Mouse (Mus musculus): Measurements from ENCODE around the gene Wdr4.

Wdr4 gene

DNA sequence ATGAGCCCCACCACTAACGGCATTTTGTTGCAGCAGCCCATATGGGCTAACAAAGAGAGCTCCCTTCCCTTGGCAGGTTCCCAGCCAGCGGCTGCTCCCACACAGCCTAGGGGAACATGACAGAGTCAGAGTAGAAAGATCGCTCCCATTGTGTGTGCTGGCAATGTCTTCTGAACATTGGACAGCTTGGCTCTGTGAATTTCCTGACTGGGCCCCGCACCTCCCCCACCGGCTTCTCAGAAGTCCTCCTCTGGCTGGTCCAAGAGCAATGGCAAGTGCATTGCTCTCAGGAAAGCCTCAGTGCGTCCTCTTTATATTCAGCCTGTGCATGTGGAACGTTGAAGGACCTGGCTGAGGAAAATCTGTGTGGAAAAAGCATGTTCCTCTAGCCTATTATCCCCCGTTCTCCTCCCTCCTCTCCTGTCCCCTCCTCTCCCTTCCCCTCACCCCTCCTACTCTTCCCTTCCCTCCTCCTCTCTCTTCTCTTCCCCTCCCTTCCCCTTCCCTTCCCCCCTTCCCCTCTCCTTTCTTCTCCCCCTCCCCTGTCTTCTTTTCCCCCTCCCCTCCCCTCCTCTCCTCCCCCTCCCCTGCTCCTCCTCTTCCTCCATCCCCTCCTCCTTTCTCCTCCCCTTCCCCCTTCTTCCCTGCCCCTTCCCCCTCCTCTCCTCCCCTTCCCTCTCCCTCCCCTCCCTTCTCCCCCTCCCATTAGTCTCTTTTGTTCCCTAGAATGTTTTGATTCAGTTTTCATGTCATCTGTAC is 16.3 kb upstream of the Wdr4 start:
- WGBS = 6% methylated on average over 8 of the region's 8 CpGs

DNA sequence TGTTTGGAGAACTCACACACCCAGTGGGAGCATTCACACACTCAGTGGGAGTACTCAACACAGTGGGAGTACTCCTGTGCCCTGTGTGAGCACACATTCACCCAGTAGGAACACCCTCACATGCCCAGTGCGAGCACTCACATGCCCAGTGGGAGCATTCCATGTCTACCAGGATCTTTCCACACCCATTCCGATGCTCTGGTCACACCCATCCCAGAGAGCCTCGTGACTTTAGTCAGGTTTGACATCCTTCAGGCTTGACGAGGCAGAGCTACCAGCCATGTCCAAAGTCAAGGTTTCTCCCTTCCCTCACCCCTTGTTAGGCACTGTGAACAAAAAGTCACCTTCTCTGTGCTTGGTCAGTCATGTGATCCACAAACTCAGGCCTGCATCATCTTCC is 15.6 kb upstream of the Wdr4 start:
- WGBS = 56% methylated on average over 4 of the region's 4 CpGs

DNA sequence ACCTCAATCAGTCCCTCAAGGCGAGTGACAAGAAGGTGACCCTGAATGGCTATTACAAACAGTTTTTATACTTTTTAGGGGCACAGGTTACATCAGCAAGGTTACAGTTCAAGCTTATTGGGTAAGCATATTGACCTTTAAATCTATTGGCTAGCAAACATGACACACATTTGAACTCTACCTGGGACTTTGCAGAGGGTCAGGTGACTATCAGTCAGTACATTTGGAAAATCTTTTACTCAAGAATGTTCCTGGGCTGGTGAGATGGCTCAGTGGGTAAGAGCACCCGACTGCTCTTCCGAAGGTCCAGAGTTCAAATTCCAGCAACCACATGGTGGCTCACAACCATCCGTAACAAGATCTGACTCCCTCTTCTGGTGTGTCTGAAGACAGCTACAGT is 12.6 kb upstream of the Wdr4 start:
- 99% methylated on average over 4 of the region's 4 CpGs for WGBS

DNA sequence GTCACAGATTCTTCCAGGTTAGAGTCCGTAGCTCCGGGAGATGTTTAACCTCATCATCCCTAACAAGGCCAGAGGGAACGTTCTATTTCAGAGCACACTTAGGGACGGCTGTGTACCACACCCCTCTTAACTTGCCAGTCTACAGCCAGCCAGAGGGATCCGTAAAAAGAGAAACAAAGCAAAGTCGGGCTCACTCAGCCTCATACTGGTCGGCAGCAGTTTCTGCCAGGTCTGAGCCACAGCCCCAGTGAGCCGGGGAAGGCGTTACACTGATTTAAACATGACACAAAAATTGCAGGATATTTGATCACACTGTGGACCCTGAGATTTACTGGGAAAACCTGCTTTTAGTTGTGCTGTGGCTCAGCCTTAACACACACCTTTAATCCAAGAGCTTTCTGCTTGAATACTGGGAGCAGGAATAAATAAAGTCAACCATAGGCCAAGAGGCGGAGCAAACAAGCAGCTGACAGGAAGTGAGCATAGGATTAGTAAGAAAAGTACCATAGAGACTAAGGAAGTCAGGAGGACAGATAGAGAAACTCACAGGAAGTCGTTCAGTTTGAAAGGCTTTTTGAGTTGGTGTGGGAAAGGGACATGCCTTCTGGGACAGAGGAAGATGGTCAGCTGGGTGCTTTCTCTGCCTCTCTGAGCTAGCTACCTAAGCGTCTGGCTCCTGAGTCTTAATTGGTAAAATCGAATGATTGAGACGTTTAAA is 11.8 kb upstream of the Wdr4 start:
- 86% methylated on average over 14 of the region's 14 CpGs for WGBS

DNA sequence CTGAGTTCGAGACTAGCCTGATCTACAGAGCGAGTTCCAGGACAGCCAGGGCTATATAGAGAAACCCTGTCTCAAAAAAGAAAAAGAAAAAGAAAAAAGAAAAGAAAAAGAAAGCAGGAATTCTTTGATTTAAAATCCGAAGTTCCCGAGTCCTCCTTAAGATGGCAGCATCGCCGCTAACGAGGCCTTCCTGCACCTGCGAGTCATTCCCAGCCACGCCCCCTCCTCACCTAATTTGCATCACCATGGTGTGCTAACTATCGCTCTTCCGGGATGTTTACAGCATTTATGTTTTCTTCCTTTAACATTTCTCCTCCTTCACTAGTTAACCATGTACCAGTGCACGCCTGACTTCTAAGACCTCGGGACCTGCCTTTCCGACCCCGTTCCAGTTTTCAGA is 9.5 kb upstream of the Wdr4 start:
- 39% methylated on average over 15 of the region's 15 CpGs for WGBS

DNA sequence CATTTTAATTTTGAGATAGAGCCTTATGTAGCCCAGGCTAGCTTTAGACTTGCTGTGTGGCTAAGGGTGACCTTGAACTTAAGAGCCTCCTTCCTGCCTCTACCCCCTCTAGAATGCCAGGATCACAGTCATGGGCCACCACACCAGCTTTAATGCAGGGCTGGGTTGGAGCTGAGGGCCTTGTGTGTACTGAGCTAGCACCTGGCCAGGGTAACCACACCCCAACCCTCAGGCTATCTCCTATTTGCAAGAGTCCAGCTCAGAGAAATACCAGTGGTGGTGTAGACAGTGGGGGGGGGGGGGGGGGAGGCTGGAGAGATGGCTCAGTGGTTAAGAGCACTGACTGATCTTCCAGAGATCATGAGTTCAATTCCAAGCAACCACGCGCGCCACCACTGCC is 6.0 kb upstream of the Wdr4 start:
- WGBS = 100% methylated on average over 3 of the region's 3 CpGs

DNA sequence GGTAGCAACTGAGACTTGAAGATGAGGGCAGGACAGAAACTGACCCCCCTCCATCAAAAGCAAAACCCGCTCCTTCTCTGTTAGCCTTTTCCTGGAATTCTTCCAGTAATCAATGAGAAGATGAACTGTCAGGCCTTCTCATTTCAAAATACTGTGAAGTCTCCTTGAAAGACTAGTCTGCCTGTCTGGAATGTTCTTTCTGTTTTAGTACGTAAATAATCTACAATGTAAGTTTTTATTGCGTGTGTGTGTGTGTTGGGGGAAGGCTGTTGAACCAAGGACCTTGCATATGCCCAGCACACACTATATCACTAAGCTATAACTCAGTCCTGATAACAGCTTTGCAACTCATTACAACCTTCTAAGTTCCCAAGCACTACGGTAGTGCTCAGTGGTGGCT is 5.3 kb upstream of the Wdr4 start:
- 86% methylated on average over 4 of the region's 4 CpGs for WGBS

DNA sequence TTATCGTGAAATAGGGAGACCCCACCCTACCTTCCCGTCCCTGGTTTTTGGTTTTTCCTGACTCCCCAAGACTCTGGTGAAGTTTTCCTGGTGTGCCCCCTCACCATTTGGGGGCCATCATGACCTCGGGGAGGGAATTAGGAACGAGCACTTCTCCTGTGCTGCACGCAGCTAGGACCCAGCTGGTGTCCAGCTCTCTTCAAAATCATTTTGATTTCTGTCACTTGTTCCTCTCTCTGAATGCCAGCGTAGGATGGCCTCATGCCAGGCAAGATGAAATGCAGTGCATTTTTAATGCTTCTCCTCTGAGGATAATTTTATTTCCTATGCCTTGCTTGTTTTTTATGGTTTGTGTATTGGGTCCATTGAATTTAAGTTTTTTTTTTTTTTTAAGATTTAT is 2.2 kb upstream of the Wdr4 start:
- WGBS = 62% methylated on average over 6 of the region's 6 CpGs

DNA sequence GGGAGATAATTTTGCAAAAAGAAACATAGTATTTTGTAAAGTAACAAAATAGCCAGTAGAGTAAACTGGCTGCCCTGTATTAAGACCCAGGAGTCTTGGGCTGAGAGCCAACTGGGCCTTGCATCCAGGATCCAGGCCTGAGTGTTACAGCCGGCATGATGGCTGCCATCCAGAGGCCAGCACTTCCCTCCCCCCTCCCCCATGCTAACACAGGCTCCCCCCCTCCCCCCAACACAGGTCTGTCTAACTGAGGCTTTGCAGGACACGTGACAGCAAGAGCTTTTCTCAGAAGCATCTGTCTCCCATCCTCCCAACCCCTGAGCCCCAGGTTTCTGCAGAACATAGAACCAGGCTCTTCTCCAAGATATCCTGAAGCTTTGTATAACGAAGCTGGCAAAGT is 1.1 kb upstream of the Wdr4 start:
- WGBS = 14% methylated on average over 3 of the region's 3 CpGs

DNA sequence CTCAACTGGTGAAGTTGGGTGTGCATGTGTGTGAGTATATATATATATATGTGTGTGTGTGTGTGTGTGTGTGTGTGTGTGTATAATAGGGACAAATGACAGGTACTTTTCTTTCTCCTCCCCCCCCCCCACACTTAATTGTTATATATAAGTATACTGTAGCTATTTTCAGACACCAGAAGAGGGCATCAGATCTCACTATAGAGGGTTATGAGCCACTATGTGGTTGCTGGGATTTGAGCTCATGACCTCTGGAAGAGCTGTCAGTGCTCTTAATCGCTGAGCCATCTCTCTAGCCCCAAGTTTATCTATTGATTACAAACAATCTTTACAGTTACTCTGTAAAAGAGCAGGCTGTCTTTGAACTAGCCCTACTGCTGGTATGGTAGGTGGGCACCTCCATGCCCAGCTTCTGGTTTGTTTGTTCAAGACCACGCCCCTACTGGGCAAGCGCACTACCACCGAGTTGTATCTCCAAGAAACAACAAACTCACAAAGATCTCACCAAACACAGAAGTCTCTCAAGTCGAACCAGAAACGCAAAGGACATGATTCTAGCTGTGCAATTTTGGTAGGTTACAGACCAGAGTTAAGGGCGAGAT is 335 bp downstream of the Wdr4 start:
- WGBS = 3% methylated on average over 7 of the region's 7 CpGs

DNA sequence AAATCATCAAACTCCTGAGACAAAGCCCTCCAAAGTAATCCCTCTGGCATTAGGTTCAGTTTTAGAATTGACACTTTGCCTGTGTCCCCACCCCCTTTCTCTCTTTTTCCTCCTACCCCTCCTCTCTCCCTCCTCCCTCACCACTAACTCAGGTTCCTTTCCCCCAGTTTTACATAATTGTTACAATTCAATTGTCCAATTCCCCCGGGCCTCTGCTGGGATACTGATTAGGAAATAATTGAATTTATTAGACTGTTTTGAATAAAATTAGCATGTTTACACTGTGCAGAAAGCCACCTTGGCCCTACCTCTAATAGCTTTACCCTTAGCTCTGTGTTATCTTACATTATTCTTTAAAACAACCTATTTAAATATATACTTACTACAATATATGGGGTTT is 5.1 kb downstream of the Wdr4 start:
- 40% methylated on average over 1 of the region's 1 CpGs for WGBS

DNA sequence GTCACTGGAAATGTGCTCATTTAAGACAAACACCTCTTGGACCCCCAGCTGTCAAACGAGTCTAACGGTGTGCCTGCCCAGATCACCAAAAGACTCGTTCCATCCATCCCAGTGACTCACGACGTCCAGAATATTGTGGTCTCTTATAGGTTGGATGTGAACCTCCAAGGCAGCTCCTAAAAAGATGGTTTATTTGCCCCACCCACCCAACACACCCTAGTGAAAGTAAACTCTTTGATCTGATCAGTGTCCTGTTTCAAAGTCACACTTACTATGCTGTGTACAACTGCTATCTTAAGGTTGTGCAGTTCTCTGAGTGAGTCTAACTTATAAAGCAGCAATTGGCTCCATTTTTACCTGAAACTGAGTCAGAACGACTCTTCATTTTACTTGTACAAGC is 7.2 kb downstream of the Wdr4 start:
- WGBS = 11% methylated on average over 6 of the region's 6 CpGs

DNA sequence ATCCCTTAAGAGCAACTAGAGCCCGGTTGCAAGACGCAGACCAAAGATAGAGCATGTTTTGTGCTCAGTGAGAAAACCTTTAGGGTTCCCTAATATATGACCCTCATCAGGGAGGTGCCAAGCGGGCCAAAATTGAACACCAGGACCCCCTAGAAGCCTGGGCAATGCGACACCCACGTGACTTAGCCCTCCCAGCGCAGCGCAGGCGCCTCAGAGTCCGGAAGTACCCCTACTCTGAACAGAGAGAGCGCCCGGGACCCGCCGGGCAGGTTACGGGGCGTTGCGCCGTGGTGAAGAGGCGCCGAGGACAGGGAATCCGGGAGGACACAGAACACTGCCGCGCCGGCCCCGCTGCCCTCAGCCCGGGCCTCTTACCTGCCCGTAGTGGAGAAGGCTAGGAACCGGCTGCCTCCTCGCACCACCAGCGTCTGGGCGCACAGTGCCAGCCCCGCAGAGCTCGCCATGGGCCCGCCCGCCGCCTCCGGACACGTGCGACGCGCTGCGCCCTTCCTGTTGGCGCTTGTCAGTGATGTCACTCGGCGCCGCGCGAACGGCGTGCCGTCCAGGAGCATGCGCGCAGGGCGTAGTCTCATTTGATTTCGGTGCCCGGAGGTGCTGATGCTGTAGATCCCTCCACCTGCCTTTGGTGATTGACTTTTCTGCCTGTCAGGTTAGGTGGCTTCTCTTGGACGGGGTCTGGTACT is 7.8 kb downstream of the Wdr4 start:
- WGBS = under 1% methylated on average over 56 of the region's 56 CpGs

DNA sequence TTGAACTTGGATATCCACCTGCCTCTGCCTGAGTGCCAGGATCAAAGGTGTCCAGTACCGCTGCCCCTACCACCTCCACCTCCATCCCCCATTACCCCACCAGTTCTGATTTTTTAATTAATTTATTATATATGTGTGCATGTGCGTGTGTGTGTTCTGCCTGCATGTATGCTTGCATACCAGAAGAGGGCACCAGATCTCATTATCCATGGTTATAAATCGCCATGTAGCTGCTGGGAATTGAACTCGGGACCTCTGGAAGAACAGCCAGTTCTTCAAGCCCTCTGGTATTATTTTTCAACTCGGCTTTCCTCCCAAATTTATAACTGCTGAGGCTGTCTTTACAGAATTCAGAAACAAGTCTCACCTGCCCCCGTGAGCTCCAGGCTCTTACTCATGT is 8.8 kb downstream of the Wdr4 start:
- 96% methylated on average over 6 of the region's 6 CpGs for WGBS

DNA sequence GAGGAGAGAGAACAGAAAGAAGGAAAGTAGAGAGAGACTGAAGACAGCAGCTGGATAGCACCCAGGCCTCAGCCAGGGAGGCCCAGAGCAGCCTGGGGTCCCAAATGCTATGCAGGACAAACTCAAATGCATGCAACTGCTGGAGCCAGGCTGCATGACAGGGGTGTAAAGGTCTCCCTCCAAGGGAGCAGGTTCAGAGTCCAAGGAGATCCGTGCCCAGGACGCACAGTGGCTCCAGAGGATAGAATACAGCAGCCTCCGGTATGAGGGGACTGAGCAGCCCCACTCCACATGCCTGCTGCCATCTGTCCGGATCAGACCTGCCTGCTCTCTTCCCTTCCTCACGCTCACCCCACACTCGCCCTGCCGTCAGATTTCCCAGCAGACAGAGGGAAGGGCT is 13.5 kb downstream of the Wdr4 start:
- WGBS = 91% methylated on average over 7 of the region's 7 CpGs

DNA sequence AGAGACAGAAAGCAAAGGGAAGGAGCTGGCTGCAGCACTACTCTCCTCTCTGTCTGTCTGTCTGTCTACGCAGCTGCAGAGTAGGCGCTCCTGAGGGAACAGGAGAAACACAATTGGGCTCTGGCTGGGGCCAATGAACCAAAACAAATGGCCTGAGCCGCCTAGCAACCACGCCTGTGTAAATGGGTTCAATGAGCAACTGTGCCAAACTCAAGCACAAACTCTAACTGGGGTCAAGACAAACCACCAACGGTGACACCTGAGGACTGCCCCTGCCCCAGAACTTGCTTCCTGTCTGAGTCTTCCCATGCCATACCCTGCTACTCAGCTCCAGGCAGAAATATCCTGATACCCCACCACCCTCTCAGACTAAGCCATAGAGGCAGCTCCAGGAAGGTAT is 14.8 kb downstream of the Wdr4 start:
- WGBS = 79% methylated on average over 5 of the region's 5 CpGs

DNA sequence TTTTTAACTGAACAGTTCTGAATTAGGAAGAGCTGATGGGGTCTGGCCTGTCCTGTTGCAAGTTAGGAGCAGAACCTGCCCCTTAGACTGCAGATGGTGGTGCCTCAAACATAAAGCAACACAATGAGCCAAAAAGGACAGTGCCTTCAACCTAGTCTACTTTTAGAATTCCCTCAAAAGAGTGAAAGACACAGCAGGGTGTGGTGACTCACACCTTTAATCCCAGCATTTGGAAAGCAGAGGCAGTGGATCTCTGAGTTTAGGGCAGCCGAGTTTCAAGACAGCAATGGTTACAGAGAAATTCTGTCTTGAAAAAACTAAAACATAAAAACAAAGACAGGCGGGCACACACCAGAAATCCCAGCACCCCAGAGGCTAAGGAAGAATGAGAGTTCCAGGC is 15.8 kb downstream of the Wdr4 start:
- 57% methylated on average over 2 of the region's 2 CpGs for WGBS

DNA sequence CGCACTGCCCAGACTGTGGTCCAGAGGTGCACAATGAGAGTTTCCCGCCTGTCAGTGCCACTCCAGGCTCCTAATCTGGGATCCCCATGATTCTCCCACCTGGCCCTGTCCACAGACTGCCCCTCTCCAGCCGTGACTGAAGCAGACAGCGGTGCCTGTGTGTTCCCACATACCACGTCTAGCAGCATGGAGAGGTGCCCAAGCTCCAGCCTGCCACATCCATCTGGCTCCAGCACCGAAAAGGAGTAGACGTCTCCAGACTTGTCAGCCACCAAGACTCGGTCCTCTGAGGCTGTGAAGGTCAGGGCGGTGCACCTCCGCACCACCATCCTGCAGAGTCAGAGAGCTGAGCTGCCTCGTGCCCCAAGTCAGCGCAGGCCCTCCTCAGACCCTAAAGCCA is 16.4 kb downstream of the Wdr4 start:
- 73% methylated on average over 12 of the region's 12 CpGs for WGBS

DNA sequence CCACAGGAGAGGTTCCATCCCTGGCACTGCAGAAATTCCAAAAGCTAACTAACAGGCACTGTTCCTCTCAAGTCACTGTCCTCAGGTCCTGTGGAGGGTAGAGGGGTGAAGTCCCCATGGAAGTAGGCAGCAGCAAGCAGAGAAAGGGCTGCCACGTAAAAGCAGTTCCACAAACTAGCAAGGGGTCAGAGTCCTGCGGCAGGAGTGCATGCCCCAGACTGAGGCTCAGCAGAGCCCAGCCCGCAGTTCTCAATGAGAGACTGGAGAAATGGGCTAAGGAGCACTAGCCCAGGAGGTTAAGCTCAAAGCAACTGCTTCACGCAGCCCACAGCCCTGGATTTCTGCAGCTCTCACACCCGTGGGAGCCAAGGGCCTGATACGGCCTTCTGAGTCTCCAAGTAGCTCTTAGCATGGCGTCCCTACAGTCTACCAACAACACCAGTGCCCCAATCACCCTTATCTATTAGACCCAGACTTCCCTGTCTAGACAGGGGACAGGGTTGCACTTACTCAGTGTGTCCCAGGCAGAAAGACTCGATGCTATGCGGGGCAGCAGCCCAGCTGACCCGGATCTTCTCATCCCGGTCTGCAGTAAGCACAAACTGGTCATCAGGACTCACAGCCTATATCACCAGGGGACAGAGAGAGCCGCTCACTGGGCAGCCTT is 17.4 kb downstream of the Wdr4 start:
- WGBS = 95% methylated on average over 12 of the region's 12 CpGs

DNA sequence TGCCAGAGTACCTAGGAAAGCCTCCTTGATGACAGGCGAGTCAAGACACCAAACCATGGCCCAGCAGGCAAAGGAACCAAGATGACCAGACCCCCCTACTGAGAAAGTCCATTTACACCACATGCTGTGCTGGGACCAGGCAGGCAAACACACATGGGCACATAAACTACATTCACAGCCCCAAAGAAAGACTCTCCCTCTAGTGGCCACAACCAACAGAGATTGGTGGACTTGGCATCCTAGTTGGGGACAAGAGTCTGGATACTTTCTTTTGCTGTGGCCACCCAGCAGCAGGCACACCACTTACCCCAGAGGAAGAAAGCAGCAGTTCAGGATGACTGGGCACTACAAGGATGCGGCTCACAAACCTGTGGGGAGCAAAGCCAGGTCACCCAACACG is 18.9 kb downstream of the Wdr4 start:
- WGBS = 87% methylated on average over 3 of the region's 3 CpGs

DNA sequence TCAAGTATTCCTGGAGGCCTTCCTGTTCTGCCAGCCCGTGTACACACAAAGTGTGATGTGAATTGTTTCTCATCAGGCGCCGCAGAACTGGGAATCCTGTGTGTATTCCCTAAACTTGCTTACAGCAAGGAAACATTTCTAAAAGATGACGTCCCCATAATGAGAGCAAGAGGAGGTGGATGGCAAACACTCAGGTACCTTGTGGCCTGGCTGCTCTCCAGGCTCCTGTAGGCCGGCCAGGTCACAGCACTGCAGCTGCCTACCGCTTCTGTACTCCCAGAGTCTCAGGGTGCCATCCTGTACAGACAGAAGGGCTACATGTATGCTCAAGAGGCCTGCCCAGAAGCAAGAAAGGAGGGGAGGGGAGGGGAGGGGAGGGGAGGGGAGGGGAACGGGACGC is 19.4 kb downstream of the Wdr4 start:
- 93% methylated on average over 8 of the region's 8 CpGs for WGBS

DNA sequence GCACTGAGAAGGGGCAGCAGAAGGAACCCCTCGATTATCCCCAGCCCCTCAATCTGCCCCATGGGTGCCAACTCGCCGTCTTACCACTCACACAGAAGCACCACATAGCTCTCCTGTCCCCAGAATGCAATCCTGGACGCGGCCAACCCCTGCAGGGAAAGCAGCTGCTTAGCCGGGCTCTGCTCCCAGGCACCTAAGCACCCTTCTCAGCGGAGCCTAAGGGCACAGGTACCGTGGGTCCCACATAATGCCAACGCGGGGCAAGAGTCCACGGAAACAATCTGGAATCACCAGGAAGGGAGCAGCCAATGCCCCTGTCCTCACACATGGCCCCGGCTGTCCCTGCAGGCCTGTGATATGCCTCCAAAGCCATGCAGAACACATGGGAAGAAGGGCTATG is 20.1 kb downstream of the Wdr4 start:
- WGBS = 96% methylated on average over 12 of the region's 12 CpGs
